In the genomic region with DNA sequence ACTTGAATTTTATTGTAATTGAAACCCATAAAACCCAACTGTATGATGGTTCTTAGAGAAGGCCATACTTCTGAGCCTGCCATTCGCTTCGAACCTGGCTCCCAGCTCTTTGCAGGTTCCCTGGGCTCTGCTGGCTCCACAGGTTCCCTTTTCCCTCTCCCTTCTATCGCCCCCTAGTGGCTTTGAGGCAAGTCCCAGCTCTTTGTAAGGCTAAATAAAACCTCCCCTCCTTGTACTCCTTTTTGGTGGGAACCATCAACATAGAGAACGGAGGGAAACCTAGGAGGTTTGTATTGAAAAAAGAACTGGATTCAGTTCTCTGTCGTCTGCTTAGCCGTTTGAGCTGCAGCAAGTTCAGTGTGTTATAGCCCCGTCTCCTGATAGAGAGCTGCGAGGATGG, we compare ENCODE assay signal across 10 mouse cellular contexts.
DNase-seq lines count a peak whose midpoint lies in the region; ATAC-seq lines count a peak whose summit lies in the region.
"Had no signal": no experiment of that assay in that cellular context is flagged by ENCODE, and none has a peak within 500 bp of the region (broad histone marks: within the 10 kb centered on the region; RNA-seq: fewer than 3 reads in every experiment).

No protein-coding gene starts in this region.

- H3K9me3 ChIP-seq in liver, embryonic 12.5 days (replicated peaks), result no peaks in the 10 kb centered on the region
- H3K9me3 ChIP-seq: neural tube, embryonic 12.5 days had no signal

- peak; percentile 20 to 34 for DNase-seq in cerebellum, postnatal 14 days
- no peak for DNase-seq in cerebellum, adult 9-11 months
- peak; percentile 33 for DNase-seq in liver
- DNase-seq in adrenal gland, adult 2 months, result peak; percentile 47
- DNase-seq in heart, postnatal 36 days, result peak; percentile 21 to 34
- DNase-seq in mesoderm, embryonic 11.5 days (ENCODE audit: low read depth, low spot score), result peak; percentile 59
- no peak for DNase-seq in frontal cortex, postnatal 10 days (ENCODE audit: low spot score in 2 of 2)

- no peak for ATAC-seq in liver, embryonic 12.5 days

- H3K4me3 ChIP-seq in liver, embryonic 12.5 days, result no peak overlapping the region
- H3K4me3 ChIP-seq: neural tube, embryonic 12.5 days had no signal

- no peaks in the 10 kb centered on the region for H3K36me3 ChIP-seq in liver, embryonic 12.5 days
- H3K36me3 ChIP-seq: G1E; neural tube, embryonic 12.5 days had no signal

- H3K4me2 ChIP-seq in liver, embryonic 12.5 days, result no peak overlapping the region
- H3K4me2 ChIP-seq: neural tube, embryonic 12.5 days had no signal

- no peak overlapping the region for H3K9ac ChIP-seq in liver, embryonic 12.5 days
- H3K9ac ChIP-seq: neural tube, embryonic 12.5 days had no signal

- 49% methylated on average over 8 of the region's 8 CpGs for WGBS in liver, embryonic 12.5 days (ENCODE audit: insufficient replicate concordance)

- H3K4me1 ChIP-seq in liver, embryonic 12.5 days, result no peaks in the 10 kb centered on the region
- H3K4me1 ChIP-seq: neural tube, embryonic 12.5 days had no signal

- H3K27ac ChIP-seq in liver, embryonic 12.5 days, result no peak overlapping the region
- H3K27ac ChIP-seq: neural tube, embryonic 12.5 days had no signal

- no peaks in the 10 kb centered on the region for H3K27me3 ChIP-seq in liver, embryonic 12.5 days (replicated peaks)
- H3K27me3 ChIP-seq: neural tube, embryonic 12.5 days had no signal

- intact Hi-C loops in heart, postnatal 36 days (cut with DNase I), result loop anchor here (1.0 kb wide), 1 partner anchor 198 kb away; no protein-coding TSS in a partner anchor

Comparison
In these comparisons a context has a peak if more than half of its experiments do, and no peak if none do; other contexts are left out.
1. DNase-seq: peak in cerebellum, postnatal 14 days (2 of 2), liver (single experiment), adrenal gland, adult 2 months (single experiment), heart, postnatal 36 days (2 of 2) and mesoderm, embryonic 11.5 days (single experiment); none in cerebellum, adult 9-11 months (single experiment) and frontal cortex, postnatal 10 days (0 of 2).